Mouse (Mus musculus): Measurements from ENCODE around the gene Fam187b. TPM values are rescaled to one million over a fixed set of nuclear protein-coding genes. Genes with fewer than 3 reads are reported as not detected.

Gene Fam187b
- total RNA-seq, 2 experiments from 2014 or later = 0.30 to 0.96 TPM

- DNase-seq = no peak
These were observed 35.3 kb downstream of the Fam187b start for GRCm38 (mm10) chr7:31008889-31009288.

GRCm38 (mm10) chr7:31012971-31013370 is 39.4 kb downstream of the Fam187b start:
- no peak for DNase-seq

- peak; percentile 52 to 60 for DNase-seq
These were observed 43.7 kb downstream of the Fam187b start for GRCm38 (mm10) chr7:31017104-31017901.

GRCm38 (mm10) chr7:31028609-31029008 is 55.0 kb downstream of the Fam187b start:
- DNase-seq = no peak

- DNase-seq = no peak
These were observed 57.1 kb downstream of the Fam187b start for GRCm38 (mm10) chr7:31030717-31031116.

- no peak for DNase-seq
These were observed 58.1 kb downstream of the Fam187b start for GRCm38 (mm10) chr7:31031731-31032130.

GRCm38 (mm10) chr7:31033409-31034165 is 60.0 kb downstream of the Fam187b start:
- DNase-seq = no peak

- DNase-seq = peak in 1 of 2 experiments; percentile 59
These were observed 61.2 kb downstream of the Fam187b start for GRCm38 (mm10) chr7:31034789-31035188.

GRCm38 (mm10) chr7:31035291-31035690 is 61.7 kb downstream of the Fam187b start:
- no peak for DNase-seq

- no peak for DNase-seq
These were observed 63.3 kb downstream of the Fam187b start for GRCm38 (mm10) chr7:31036917-31037316.

- no peak for DNase-seq
These were observed 64.1 kb downstream of the Fam187b start for GRCm38 (mm10) chr7:31037675-31038074.

- DNase-seq = no peak
These were observed 65.4 kb downstream of the Fam187b start for GRCm38 (mm10) chr7:31039011-31039410.

Other genes starting within 250 kb of the Fam187b start
- 100 to 1,000 TPM; 229 to 231 TPM for gene Tmem147, start 244.2 kb upstream of the Fam187b start, total RNA-seq (2021)
- gene Gapdhs, start 230.1 kb upstream of the Fam187b start, total RNA-seq (2021) = under 1 TPM in 1 of 2 experiments, not detected in 1; 0.26 TPM
- gene Sbsn, start 222.3 kb upstream of the Fam187b start, total RNA-seq (2021) = 100 to 1,000 TPM; 326 to 370 TPM
- gene Dmkn, start 210.0 kb upstream of the Fam187b start, total RNA-seq (2021) = 1 to 10 TPM; 2.4 to 2.5 TPM
- 1 to 10 TPM in 1 of 2 experiments, not detected in 1; 2.8 TPM for gene Krtdap, start 185.9 kb upstream of the Fam187b start, total RNA-seq (2021)
- 1 to 10 TPM; 1.7 to 2.9 TPM for gene Ffar2, start 150.0 kb upstream of the Fam187b start, total RNA-seq (2021)
- gene Ffar3, start 117.6 kb upstream of the Fam187b start, total RNA-seq (2021) = under 1 TPM in 1 of 2 experiments, not detected in 1; 0.33 TPM
- not detected for gene Ffar1, start 112.2 kb upstream of the Fam187b start, total RNA-seq (2021)
- gene Cd22, start 93.4 kb upstream of the Fam187b start, total RNA-seq (2021) = under 1 TPM; 0.56 TPM
- under 1 TPM; 0.20 to 0.46 TPM for gene Mag, start 58.9 kb upstream of the Fam187b start, total RNA-seq (2021)
- 10 to 100 TPM in 1 of 2 experiments, not detected in 1; 11.7 TPM for gene Hamp2, start 49.1 kb upstream of the Fam187b start, total RNA-seq (2021)
- gene Hamp, start 29.8 kb upstream of the Fam187b start, total RNA-seq (2021) = 10 to 100 TPM in 1 of 2 experiments, not detected in 1; 23.5 TPM
- gene Usf2, start 17.0 kb upstream of the Fam187b start, total RNA-seq (2021) = 100 to 1,000 TPM; 112 to 141 TPM
- 10 to 100 TPM in 1 of 2 experiments, 1 to 10 TPM in 1; 6.1 to 14.6 TPM for gene Lsr, start 326 bp upstream of the Fam187b start, total RNA-seq (2021)
- 100 to 1,000 TPM in 1 of 2 experiments, 10 to 100 TPM in 1; 34.8 to 103 TPM for gene Fxyd5, start 68.7 kb downstream of the Fam187b start, total RNA-seq (2021)
- 1 to 10 TPM; 1.2 to 1.6 TPM for gene Fxyd7, start 77.7 kb downstream of the Fam187b start, total RNA-seq (2021)
- gene Fxyd1, start 83.4 kb downstream of the Fam187b start, total RNA-seq (2021) = 100 to 1,000 TPM; 167 to 239 TPM
- gene Lgi4, start 85.6 kb downstream of the Fam187b start, total RNA-seq (2021) = 1 to 10 TPM; 2.7 to 5.4 TPM
- gene Fxyd3, start 102.9 kb downstream of the Fam187b start, total RNA-seq (2021) = 1 to 10 TPM; 1.5 to 2.3 TPM
- under 1 TPM; 0.66 to 0.93 TPM for gene Hpn, start 141.5 kb downstream of the Fam187b start, total RNA-seq (2021)
- gene Scn1b, start 153.2 kb downstream of the Fam187b start, total RNA-seq (2021) = 10 to 100 TPM; 16.5 to 16.7 TPM
- gene Gramd1a, start 182.1 kb downstream of the Fam187b start, total RNA-seq (2021) = 10 to 100 TPM; 36.7 to 59.1 TPM

Data from adrenal gland, postnatal 36 days (tissue).